Mouse (Mus musculus) cerebellum, postnatal 14 days (tissue): ENCODE data around the gene Myo1b.

Experiments
- DNase-seq, 2 experiments: peaks; one replicate each; pipeline ENCODE4 v3.0.0; 2021; ENCODE audit warnings: mixed read lengths in 2 of 2

Myo1b gene

GRCm38 (mm10) chr1:51706106-51706505 is 209.8 kb downstream of the Myo1b start:
- no peak for DNase-seq

GRCm38 (mm10) chr1:51704610-51705009 is 211.3 kb downstream of the Myo1b start:
- no peak for DNase-seq
